Mouse (Mus musculus) olfactory bulb, adult 2 months (tissue): Measurements from ENCODE around the gene Atp2a3.

Experiments used
- CTCF ChIP-seq: fragments of 200-500 bp; IDR thresholded peaks from 2 replicates; pipeline ENCODE4 v1.5.1; 2012; ENCODE audit warnings: low read depth, mild to moderate bottlenecking, low read length, moderate library complexity; ENCODE audit not compliant: insufficient read depth
- POLR2A ChIP-seq: fragments of 200-500 bp; IDR thresholded peaks from 2 replicates; pipeline ENCODE4 v1.6.1; 2012; ENCODE audit warnings: mild to moderate bottlenecking, low read depth, low read length, moderate library complexity; ENCODE audit not compliant: insufficient read depth

GRCm38 (mm10) chr11:72954216-72954615 lies 6.8 kb upstream of the Atp2a3 start:
- TF ChIP-seq CTCF (no peak), POLR2A (no peak)
